Mouse (Mus musculus): ENCODE data around the gene Aco1.

Aco1 gene

DNA sequence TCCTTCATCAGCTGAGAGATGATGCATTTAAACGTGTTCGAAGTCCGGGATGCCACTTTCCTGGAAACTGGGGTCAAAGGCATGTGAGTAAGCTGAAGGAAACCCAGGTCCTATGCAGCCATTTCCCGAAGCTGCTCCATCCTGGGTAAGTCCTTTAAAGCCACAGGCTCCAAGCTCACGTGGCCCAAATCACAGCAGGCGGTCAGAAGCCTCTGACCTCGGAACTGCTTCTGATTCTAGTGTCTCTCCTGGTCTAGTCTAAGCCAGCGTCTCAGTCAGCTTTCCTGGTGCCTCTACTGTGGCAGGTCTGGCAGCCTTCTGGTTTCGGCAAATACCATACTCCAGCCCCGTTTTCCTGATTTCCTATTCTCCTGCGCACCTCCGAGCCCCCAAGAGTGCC lies 77.6 kb downstream of the Aco1 start:
- DNase-seq, result no peak

GRCm38 (mm10) chr4:40221004-40221760 lies 78.3 kb downstream of the Aco1 start:
- no peak for DNase-seq

DNA sequence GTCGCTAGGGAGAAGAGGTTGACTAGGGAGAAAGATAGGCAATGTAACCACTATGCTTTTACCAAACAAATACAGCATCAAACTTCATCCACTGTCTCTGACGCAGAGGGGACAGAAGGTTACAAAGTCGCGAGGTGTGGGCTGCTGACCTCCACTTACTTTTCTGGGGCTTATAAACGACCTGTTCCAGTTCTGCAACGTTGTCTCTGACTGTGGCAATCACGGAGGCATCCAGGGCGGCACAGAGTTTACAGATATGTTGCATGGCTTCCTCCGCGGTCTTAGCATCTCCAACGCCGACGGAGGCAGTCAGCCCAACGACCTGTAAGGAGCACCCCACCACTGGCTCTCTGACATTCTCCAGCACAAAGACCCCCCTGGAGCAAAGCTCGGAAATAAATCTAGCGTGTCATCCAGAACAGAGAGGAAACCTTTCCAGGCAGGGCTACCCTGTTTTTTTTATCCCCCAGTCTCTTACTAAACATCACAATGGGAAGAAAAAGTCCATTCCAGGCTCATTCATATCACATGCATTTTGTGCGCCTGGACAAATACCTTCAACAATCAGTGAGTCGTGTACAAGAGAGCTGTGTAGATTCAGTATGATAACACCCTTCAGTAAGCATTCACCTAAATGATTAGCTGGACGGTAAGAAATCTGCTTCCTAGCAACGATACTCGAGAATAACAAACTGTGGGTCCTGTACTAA lies 79.2 kb downstream of the Aco1 start:
- no peak for DNase-seq

DNA sequence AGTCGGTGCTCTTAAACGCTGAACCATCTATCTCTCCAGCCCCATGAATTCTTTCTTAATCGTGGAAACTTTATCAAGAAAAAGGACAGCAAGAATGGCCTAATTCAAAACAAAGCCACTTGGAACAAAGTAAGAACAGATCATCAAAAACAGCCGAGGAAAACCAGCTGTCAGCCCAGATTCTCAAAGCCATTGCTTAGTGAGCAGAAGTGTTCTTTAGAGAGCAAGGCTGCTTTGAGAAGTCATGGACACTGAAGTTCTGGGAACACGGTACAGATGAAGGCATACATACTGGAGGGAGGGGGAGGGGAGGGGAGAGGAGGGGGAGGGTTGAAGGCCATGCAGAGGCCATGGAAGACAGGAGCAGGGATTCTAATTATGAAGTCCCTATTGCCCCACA lies 83.2 kb downstream of the Aco1 start:
- DNase-seq, result no peak

- no peak for DNase-seq
These were observed 84.2 kb downstream of the Aco1 start for GRCm38 (mm10) chr4:40227131-40227530.

DNA sequence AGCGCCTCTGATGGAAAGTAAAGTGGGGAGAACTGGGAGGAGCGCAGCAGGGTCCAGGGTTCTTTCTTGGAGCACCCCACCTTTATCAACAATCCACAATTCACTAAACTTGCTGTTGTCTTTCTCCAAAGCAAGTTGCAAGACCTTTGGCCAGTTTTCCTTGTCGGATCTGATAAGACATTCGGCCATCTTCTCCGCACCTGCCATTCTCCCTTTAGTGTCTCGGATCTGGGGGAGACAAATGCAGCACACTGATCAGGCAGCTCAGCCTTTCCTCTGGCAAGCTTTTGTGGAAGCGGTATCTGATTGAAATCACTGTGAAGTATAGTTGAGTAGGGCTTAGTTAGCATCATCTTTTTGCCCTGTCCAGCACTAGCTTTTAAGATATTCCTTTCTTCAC lies 85.0 kb downstream of the Aco1 start:
- no peak for DNase-seq

DNA sequence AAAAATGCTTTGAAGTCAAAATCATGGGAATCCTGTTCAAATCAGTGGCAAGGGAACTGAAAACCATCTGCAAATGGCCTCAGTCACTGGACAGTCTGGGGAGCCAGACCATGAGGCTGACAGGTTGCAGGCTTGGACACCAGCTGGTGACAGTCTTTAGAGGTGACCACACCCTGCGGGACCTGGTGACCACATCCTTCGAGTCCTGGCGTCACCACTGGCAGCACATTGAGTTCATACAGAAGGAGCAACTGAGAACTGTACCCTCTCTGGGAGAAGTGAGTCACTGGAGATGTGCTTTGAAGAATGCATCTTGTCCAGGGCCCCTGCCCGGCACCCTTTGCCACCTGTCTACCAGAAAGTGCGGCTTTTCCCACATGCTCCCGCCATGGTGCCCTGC lies 86.8 kb downstream of the Aco1 start:
- DNase-seq, result no peak

- DNase-seq, result no peak
These were observed 90.3 kb downstream of the Aco1 start for GRCm38 (mm10) chr4:40233062-40233664.

DNA sequence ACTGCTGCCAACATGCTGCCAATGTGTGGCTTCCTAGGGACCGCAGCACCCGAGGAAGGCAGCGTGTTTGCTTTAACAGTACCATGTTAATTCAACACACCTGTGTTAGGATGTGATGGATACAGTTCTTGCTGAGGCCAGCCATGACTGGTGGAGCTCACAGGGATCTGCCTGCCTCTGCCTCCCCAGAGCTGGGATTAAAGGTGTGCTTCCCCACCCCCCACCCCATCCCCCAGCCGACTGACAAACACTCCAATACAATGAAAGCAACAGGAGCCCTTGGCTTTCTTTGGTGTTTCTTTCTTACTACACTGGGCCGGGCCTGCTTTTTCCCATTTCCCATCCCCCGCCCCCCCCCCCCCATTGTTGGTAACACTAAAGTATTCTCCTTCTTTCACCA lies 91.4 kb downstream of the Aco1 start:
- DNase-seq, result no peak

- no peak for DNase-seq
These were observed 93.9 kb downstream of the Aco1 start for GRCm38 (mm10) chr4:40236829-40237228.

GRCm38 (mm10) chr4:40238483-40239408 lies 95.9 kb downstream of the Aco1 start:
- no peak for DNase-seq

DNA sequence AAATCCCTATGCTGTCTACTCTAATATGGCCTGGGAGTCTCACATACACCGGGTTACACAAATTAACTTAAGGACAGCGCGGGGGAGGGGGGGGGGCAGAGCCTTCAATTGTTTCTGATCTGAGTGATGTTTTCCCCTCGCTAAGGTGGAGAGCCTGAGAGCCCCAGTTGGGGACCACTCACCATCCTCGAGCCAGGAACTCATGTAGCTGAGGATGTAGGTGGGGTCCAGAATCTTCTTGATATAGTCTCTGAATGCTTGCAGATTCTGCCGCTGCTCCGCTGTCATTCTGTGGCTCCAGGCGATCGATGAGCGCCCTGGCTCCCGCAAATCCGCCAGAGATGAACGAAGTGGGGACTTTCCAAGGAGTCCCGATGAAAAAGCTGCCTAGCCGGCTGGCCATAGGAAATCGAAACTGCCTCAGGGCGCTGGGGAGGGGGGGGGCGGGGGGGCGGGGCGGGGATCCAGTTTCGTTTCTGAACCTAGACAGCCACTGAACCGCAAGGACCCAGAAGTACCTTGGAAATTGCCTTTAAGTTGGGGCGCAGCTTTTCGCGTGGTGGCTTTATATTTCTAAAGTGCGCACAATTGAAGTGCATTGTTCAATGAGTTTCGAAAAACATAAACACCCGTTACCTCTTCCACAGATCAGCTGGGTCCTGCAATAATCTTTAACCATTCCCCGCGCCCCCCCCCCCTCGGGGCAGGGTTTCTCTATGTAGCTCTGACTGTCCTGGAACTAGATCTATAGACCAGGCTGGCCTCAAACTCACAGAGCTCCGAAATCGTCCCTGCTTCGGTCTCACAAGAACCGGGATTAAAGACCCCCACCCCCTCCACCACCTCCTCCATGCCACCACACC lies 96.8 kb downstream of the Aco1 start, which contains the start of gene Ddx58:
Ddx58 (minus strand) TSS at position 420 of the 863 bp plus-strand sequence.
- DNase-seq, result no peak

GRCm38 (mm10) chr4:40240272-40240744 lies 97.4 kb downstream of the Aco1 start:
- DNase-seq, result no peak

DNA sequence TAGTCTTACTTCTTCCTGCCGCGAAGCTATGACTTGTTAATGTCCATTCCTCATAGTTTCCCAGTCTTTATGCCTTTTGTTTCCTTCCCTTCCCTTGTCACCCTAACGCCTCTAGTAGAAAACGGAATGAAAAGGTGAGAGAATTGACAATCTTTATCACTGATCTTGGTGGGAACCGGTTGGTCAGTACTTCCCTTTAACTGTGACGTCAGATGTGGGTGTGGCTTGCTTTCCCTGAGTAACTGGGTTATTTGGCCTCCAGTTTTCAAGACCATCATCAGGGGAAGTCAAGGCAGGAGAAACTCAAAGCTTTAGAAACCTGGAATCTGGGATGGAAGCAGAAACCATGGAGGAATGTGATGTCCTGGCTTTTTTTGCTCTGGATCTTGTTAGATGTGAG lies 99.0 kb downstream of the Aco1 start:
- DNase-seq, result no peak

- no peak for DNase-seq
These were observed 100.1 kb downstream of the Aco1 start for GRCm38 (mm10) chr4:40243006-40243405.

DNA sequence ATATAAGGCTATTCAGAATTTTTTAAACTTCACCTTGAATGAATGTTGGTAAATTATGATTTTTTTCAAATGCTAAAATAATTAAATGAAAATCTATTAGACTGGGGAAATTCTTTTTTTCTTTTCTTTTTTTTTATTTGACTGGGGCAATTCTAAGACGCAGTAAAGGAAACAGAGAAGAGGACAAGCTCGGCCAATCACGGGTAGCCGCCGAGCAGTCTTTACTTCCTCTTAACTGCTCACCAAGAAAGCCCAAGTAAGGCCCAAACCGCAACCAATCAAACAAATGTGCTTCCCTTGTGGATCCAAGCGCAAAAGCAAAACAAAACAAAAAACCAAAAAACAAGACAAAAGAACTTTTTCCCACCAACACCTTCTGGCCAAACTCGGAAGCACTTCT lies 101.2 kb downstream of the Aco1 start:
- no peak for DNase-seq

Data from cerebellum, adult 11 months (tissue).